Mouse (Mus musculus): ENCODE measurements at regions not wholly inside any gene's neighbourhood (a gene's known extent, or its start where the extent isn't known, plus 50 kb on each side); places are given as distances from the start of the nearest gene placed in this dataset.

- no peak overlapping the region for H3K27ac ChIP-seq (replicated peaks)
- WGBS, result 41% methylated on average over 5 of the region's 5 CpGs
Measured at GRCm38 (mm10) chr2:173420481-173420880, 101.9 kb upstream of the 1700021F07Rik start.

DNA sequence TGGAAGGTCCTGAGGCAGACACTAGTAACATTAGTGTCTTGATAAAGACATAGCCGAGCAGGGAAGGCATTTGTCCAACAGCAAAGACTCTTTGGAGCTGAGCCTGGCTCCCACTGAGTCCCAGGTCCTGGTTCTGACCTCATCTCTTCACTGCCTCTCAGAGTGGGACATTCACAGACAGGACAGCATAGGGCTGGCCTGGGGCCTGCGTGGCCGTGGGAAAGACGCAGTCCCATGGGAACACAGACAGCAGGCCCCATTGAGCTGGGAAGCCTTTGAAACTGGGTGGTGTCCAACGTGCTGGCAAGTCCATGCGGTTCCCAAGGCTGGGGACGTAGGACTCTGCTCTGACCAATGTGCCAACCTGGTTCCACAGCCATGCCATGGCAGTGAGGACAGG, 97.5 kb upstream of the 1700021F07Rik start:
- H3K36me3 ChIP-seq, result no peaks in the 10 kb centered on the region
- no peaks in the 10 kb centered on the region for H3K27me3 ChIP-seq
- H3K9me3 ChIP-seq (replicated peaks), result no peaks in the 10 kb centered on the region
- no peak overlapping the region for H3K27ac ChIP-seq (replicated peaks)
- no peak for ATAC-seq (ENCODE audit: insufficient number of reproducible peaks, low FRiP score, low TSS enrichment, low read depth)
- H3K9ac ChIP-seq, result no peak overlapping the region
- 90% methylated on average over 7 of the region's 7 CpGs for WGBS
- H3K4me1 ChIP-seq, result peaks cover 2% of the 10 kb centered on the region; the same call in 1 of the 2 replicates
- H3K4me3 ChIP-seq (replicated peaks), result no peak overlapping the region
- no peak overlapping the region for H3K4me2 ChIP-seq (replicated peaks)

More at GRCm38 (mm10) chr2:173420481-173420880, 101.9 kb upstream of the 1700021F07Rik start:
- no peak overlapping the region for H3K4me3 ChIP-seq (replicated peaks)
- H3K4me2 ChIP-seq (replicated peaks), result no peak overlapping the region
- H3K9ac ChIP-seq, result no peak overlapping the region
- 0 out of 2 replicates have a peak, but pooled peaks have one; percentile 29 for ATAC-seq (ENCODE audit: insufficient number of reproducible peaks, low FRiP score, low TSS enrichment, low read depth)
- no peaks in the 10 kb centered on the region for H3K9me3 ChIP-seq (replicated peaks)
- H3K4me1 ChIP-seq, result peaks cover 2% of the 10 kb centered on the region; the same call in 1 of the 2 replicates
- H3K36me3 ChIP-seq, result no peaks in the 10 kb centered on the region
- H3K27me3 ChIP-seq, result no peaks in the 10 kb centered on the region

DNA sequence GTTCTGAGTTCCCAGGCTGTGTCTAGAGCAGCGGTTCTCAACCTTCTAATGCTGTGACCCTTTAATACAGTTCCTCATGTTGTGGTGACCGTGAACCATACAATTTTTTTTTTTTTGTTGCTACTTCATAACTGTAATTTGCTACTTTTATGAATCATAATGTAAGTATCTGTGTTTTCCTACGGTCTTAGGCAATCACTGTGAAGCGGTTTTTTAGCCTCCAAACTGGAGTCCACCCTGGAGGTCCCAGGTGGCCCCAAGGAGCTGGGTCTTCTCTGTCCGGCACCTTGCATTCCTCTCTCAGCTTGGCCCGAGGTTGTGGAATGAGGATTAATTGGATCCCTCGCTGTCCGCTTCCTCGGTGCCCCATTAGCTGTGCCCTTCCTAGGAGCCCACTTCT, 96.6 kb upstream of the 1700021F07Rik start:
- no peak for ATAC-seq (ENCODE audit: insufficient number of reproducible peaks, low FRiP score, low TSS enrichment, low read depth)
- H3K36me3 ChIP-seq, result no peaks in the 10 kb centered on the region
- no peak overlapping the region for H3K27ac ChIP-seq (replicated peaks)
- no peaks in the 10 kb centered on the region for H3K4me1 ChIP-seq
- WGBS, result 82% methylated on average over 9 of the region's 9 CpGs
- H3K4me2 ChIP-seq (replicated peaks), result no peak overlapping the region
- H3K9ac ChIP-seq, result no peak overlapping the region
- no peaks in the 10 kb centered on the region for H3K27me3 ChIP-seq
- H3K4me3 ChIP-seq (replicated peaks), result no peak overlapping the region
- no peaks in the 10 kb centered on the region for H3K9me3 ChIP-seq (replicated peaks)

GRCm38 (mm10) chr2:173426191-173427065, 96.0 kb upstream of the 1700021F07Rik start:
- H3K36me3 ChIP-seq, result no peaks in the 10 kb centered on the region
- H3K4me1 ChIP-seq, result no peaks in the 10 kb centered on the region
- H3K9me3 ChIP-seq (replicated peaks), result no peaks in the 10 kb centered on the region
- WGBS, result 78% methylated on average over 16 of the region's 16 CpGs
- H3K27me3 ChIP-seq, result no peaks in the 10 kb centered on the region
- H3K4me3 ChIP-seq (replicated peaks), result no peak overlapping the region
- no peak overlapping the region for H3K4me2 ChIP-seq (replicated peaks)
- no peak overlapping the region for H3K9ac ChIP-seq
- H3K27ac ChIP-seq (replicated peaks), result no peak overlapping the region
- no peak for ATAC-seq (ENCODE audit: insufficient number of reproducible peaks, low FRiP score, low TSS enrichment, low read depth)

DNA sequence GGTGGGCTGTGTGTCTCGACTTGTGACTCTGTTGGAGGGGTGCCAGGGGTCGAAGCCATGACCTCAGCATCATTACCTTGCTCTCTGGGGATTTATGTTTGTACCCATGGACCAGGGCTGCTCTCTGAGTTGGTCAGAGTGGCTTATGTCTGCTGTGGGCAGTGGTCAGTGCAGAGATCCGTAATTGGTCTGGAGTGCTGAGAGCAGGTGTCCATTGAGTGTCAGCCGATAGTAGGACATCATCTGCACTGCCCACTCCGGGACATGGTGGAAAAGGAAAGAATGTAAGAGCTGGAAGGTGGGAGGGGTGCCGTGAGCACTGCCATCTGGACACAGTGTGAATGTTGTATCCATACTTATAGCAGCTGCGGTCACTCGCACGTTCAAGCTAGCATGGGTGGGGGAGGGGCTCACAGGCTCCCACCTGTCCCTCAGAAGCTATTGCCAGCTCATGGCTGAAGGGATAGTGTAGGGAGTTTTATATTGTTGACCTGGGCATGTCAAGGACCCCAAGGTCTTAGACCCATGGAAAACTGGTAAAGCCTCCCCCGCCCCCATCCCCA, 94.4 kb upstream of the 1700021F07Rik start:
- Histone ChIP-seq H3K4me2 (replicated peaks) (no peak overlapping the region), H3K9ac (no peak overlapping the region)
- peak; percentile 56; the same call in 1 of the 2 replicates for ATAC-seq (ENCODE audit: insufficient number of reproducible peaks, low FRiP score, low TSS enrichment, low read depth)

GRCm38 (mm10) chr2:173431841-173432240, 90.5 kb upstream of the 1700021F07Rik start:
- ATAC-seq (ENCODE audit: insufficient number of reproducible peaks, low FRiP score, low TSS enrichment, low read depth), result no peak
- H3K4me1 ChIP-seq, result peaks cover 16% of the 10 kb centered on the region; the same call in 1 of the 2 replicates
- no peaks in the 10 kb centered on the region for H3K27me3 ChIP-seq
- 66% methylated on average over 5 of the region's 5 CpGs for WGBS
- no peak overlapping the region for H3K4me3 ChIP-seq (replicated peaks)
- H3K36me3 ChIP-seq, result no peaks in the 10 kb centered on the region
- H3K4me2 ChIP-seq (replicated peaks), result no peak overlapping the region
- no peak overlapping the region for H3K27ac ChIP-seq (replicated peaks)
- H3K9ac ChIP-seq, result no peak overlapping the region
- no peaks in the 10 kb centered on the region for H3K9me3 ChIP-seq (replicated peaks)

More for the DNA sequence above, 94.4 kb upstream of the 1700021F07Rik start:
- H3K36me3 ChIP-seq, result no peaks in the 10 kb centered on the region
- 76% methylated on average over 10 of the region's 10 CpGs for WGBS
- H3K4me3 ChIP-seq (replicated peaks), result no peak overlapping the region
- H3K9me3 ChIP-seq (replicated peaks), result no peaks in the 10 kb centered on the region
- no peaks in the 10 kb centered on the region for H3K4me1 ChIP-seq
- no peaks in the 10 kb centered on the region for H3K27me3 ChIP-seq
- no peak overlapping the region for H3K27ac ChIP-seq (replicated peaks)

- no peak overlapping the region for H3K9ac ChIP-seq
- H3K4me3 ChIP-seq (replicated peaks), result no peak overlapping the region
- no peak overlapping the region for H3K4me2 ChIP-seq (replicated peaks)
- H3K27me3 ChIP-seq, result no peaks in the 10 kb centered on the region
- H3K4me1 ChIP-seq, result peaks cover 18% of the 10 kb centered on the region; the same call in 1 of the 2 replicates
- H3K36me3 ChIP-seq, result no peaks in the 10 kb centered on the region
- no peak for ATAC-seq (ENCODE audit: insufficient number of reproducible peaks, low FRiP score, low TSS enrichment, low read depth)
- H3K27ac ChIP-seq (replicated peaks), result no peak overlapping the region
- no peaks in the 10 kb centered on the region for H3K9me3 ChIP-seq (replicated peaks)
- WGBS, result 53% methylated on average over 3 of the region's 3 CpGs
Measured at GRCm38 (mm10) chr2:173432258-173432657, 90.1 kb upstream of the 1700021F07Rik start.

DNA sequence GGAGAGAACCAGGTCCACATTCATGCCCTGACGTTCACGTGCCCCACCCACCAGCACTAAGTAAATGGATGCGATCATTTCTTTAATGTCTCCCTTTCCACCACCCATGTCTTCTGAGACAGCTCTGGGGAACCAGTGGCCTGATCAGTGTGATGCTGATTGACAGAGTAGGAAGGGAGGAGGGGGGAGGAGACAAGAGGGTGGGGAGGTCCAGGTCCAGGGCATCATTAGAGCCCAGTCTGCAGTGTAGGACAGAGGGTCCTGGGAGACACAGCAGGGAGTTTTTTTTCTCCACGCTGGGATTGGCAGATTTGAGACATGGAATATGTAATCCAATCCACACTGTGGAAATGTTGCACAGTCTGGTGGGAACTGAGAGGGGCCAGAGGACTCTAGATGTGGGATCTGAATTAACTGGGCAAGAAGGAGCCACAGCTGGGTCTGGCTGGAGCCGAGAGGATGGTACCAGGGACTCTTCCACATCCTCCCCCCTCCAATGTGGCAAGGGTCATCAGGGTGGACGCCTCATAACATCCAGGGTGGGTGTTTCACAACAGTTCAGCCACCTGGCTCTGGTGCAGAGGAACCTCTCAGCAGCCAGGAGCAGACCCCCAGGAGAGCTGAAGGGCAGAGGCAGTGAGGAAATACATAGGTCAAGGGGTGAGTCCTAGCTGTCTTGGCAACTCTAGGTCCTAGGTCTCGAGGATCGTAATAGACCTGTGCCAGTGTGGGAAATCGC, 89.3 kb upstream of the 1700021F07Rik start:
- no peaks in the 10 kb centered on the region for H3K27me3 ChIP-seq
- H3K4me2 ChIP-seq (replicated peaks), result no peak overlapping the region
- no peaks in the 10 kb centered on the region for H3K9me3 ChIP-seq (replicated peaks)
- H3K36me3 ChIP-seq, result no peaks in the 10 kb centered on the region
- peaks cover 18% of the 10 kb centered on the region; the same call in 1 of the 2 replicates for H3K4me1 ChIP-seq
- H3K4me3 ChIP-seq (replicated peaks), result no peak overlapping the region
- WGBS, result 72% methylated on average over 9 of the region's 9 CpGs
- H3K9ac ChIP-seq, result no peak overlapping the region
- no peak overlapping the region for H3K27ac ChIP-seq (replicated peaks)
- ATAC-seq (ENCODE audit: insufficient number of reproducible peaks, low FRiP score, low TSS enrichment, low read depth), result peak; percentile 42; the same call in 1 of the 2 replicates

DNA sequence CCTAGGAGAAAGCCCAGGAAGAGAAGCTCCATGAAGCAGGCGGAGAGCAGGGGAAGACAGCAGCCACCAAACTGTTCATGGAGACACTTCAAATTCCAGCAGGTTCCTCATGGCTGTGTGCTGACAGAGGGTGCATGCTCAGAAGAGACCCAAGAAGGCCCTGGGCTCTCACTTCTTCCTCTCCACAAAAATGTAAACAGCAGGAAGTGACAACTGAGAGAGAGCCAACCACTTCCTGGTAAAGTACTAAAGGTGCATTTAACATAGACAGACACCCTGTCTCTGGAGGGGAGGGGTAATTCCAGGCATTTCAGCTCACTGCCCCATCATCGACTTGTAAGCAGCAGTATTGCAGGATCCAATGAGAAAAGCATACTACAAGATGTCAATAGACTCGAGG, 85.8 kb upstream of the 1700021F07Rik start:
- Histone ChIP-seq H3K4me2 (replicated peaks) (no peak overlapping the region), H3K4me3 (replicated peaks) (no peak overlapping the region), H3K9ac (no peak overlapping the region), H3K27me3 (no peaks in the 10 kb centered on the region), H3K36me3 (no peaks in the 10 kb centered on the region), H3K4me1 (peaks cover 18% of the 10 kb centered on the region; the same call in 1 of the 2 replicates), H3K27ac (replicated peaks) (no peak overlapping the region), H3K9me3 (replicated peaks) (no peaks in the 10 kb centered on the region)
- 58% methylated on average over 3 of the region's 3 CpGs for WGBS
- no peak for ATAC-seq (ENCODE audit: insufficient number of reproducible peaks, low FRiP score, low TSS enrichment, low read depth)

DNA sequence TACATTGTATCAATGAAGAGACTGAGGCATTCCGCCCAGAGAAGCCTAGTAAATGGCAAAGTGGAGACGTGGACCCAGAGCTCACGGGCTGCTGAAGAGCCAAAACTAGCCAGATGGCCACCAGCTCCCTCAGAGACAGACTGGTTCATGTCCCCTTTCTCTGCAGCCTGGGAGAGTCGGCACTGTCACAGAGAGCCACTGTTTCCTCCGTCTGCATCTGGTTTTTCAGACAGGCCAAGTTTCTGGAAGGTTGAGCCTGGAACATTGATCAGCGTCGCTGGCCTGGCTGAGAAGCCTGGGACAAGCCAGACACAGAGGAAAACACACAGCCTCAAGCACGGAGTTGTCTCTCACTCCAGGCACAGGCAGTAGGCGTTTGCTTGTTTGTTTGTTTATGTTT, 83.4 kb upstream of the 1700021F07Rik start:
- no peak overlapping the region for H3K27ac ChIP-seq (replicated peaks)
- H3K4me1 ChIP-seq, result peaks cover 18% of the 10 kb centered on the region; the same call in 1 of the 2 replicates
- no peak overlapping the region for H3K9ac ChIP-seq
- WGBS, result 58% methylated on average over 9 of the region's 9 CpGs
- no peak overlapping the region for H3K4me2 ChIP-seq (replicated peaks)
- H3K9me3 ChIP-seq (replicated peaks), result no peaks in the 10 kb centered on the region
- H3K27me3 ChIP-seq, result no peaks in the 10 kb centered on the region
- ATAC-seq (ENCODE audit: insufficient number of reproducible peaks, low FRiP score, low TSS enrichment, low read depth), result no peak
- H3K4me3 ChIP-seq (replicated peaks), result no peak overlapping the region
- no peaks in the 10 kb centered on the region for H3K36me3 ChIP-seq

DNA sequence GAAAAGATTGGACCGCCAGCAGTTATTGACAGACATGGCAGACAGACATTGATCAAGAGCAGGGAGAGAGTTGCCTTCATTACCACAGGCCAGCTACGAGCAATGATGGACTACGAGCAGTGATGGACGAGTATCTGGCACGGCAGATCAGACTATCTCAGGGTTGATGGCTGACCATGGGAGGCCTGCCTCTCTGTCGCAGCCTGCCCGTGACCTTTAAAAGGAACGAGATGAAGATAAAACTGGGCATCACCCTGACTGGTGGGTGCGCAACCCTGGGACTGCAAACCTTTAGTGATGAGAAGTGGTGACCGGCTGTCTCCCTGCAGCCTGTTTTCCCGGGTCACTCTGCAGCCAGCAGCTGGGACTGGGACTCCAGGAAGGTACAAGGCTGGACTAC, 80.3 kb upstream of the 1700021F07Rik start:
- H3K9ac ChIP-seq, result no peak overlapping the region
- H3K4me2 ChIP-seq (replicated peaks), result no peak overlapping the region
- H3K27me3 ChIP-seq, result no peaks in the 10 kb centered on the region
- no peak for ATAC-seq (ENCODE audit: insufficient number of reproducible peaks, low FRiP score, low TSS enrichment, low read depth)
- H3K9me3 ChIP-seq (replicated peaks), result no peaks in the 10 kb centered on the region
- no peak overlapping the region for H3K27ac ChIP-seq (replicated peaks)
- no peak overlapping the region for H3K4me3 ChIP-seq (replicated peaks)
- 80% methylated on average over 11 of the region's 11 CpGs for WGBS
- no peaks in the 10 kb centered on the region for H3K36me3 ChIP-seq
- no peaks in the 10 kb centered on the region for H3K4me1 ChIP-seq

Data from embryonic facial prominence, embryonic 15.5 days (tissue).